Mouse (Mus musculus) limb, embryonic 11.5 days (tissue): Measurements from ENCODE around the gene 1700069L16Rik. TPM values are rescaled to one million over a fixed set of nuclear protein-coding genes. Genes with fewer than 3 reads are reported as not detected.

ENCODE experiments used
- ATAC-seq: fragments of 200-750 bp; cut with Nextera tagmentation; 2 replicates; pipeline ENCODE4 v1.8.0; 2017; ENCODE audit warnings: low read depth; ENCODE audit not compliant: insufficient number of reproducible peaks, low FRiP score, low TSS enrichment
- DNase-seq: peaks from one replicate; pipeline ENCODE4 v3.0.0-alpha.2; 2015; ENCODE audit warnings: low spot score
- H3K27ac ChIP-seq: fragments of 300-500 bp; sonication (generic); replicated peaks from 2 replicates; pipeline ENCODE4 v1.5.1; 2014; ENCODE audit warnings: low read depth, mild to moderate bottlenecking, low read length
- H3K27me3 ChIP-seq: fragments of 300-500 bp; sonication (generic); 2 replicates; pipeline ENCODE4 v1.6.1; 2014; ENCODE audit warnings: mild to moderate bottlenecking, low read length, mixed read lengths; ENCODE audit not compliant: control insufficient read depth, insufficient read depth
- H3K36me3 ChIP-seq: fragments of 300-500 bp; sonication (generic); 2 replicates; pipeline ENCODE4 v1.6.1; 2014; ENCODE audit warnings: mild to moderate bottlenecking, low read length, moderate library complexity, mixed read lengths; ENCODE audit not compliant: control insufficient read depth, insufficient read depth
- H3K4me1 ChIP-seq: fragments of 300-500 bp; sonication (generic); 2 replicates; pipeline ENCODE4 v1.6.1; 2014; ENCODE audit warnings: low read length, mixed read lengths; ENCODE audit not compliant: control insufficient read depth, insufficient read depth
- H3K4me2 ChIP-seq: fragments of 300-500 bp; sonication (generic); 2 replicates; pipeline ENCODE4 v1.6.1; 2014; ENCODE audit warnings: low read depth, mild to moderate bottlenecking, moderate library complexity; ENCODE audit not compliant: severe bottlenecking
- H3K4me3 ChIP-seq: fragments of 300-500 bp; sonication (generic); 2 replicates; pipeline ENCODE4 v1.5.1; 2014; ENCODE audit warnings: low read depth, low read length
- H3K9ac ChIP-seq: fragments of 300-500 bp; sonication (generic); 2 replicates; pipeline ENCODE4 v1.6.1; 2014; ENCODE audit warnings: mild to moderate bottlenecking, low read length
- H3K9me3 ChIP-seq: fragments of 300-500 bp; sonication (generic); 2 replicates; pipeline ENCODE4 v1.6.1; 2016; ENCODE audit warnings: low read length; ENCODE audit not compliant: control insufficient read depth
- WGBS: fragments of 180-500 bp; shearing (Covaris S2); extraction: QIAGEN DNeasy Blood & Tissue Kit; methylation state at CpG from one replicate; pipeline ENCODE4 v1.1.7; 2014; 5-methylcytosine and 5-hydroxymethylcytosine counted together
- polyA plus RNA-seq: library from polyadenylated mRNA; unstranded; fragments of >200 nt; fragmentation: Nextera tagmentation; extraction: Ambion mirVana; gene quantifications from 2 replicates; pipeline ENCODE4 v1.2.1, GENCODE M21; 2014

Gene 1700069L16Rik
- polyA plus RNA-seq, 1 experiment from 2014 or later = not detected

- H3K9ac ChIP-seq = peak overlapping the region; percentile 58
- H3K36me3 ChIP-seq = 0 out of 2 replicates have a peak, but pooled peaks cover 3% of the 10 kb centered on the region
- peaks cover 8% of the 10 kb centered on the region for H3K4me1 ChIP-seq
- H3K4me3 ChIP-seq = peak overlapping the region; percentile 57
- WGBS = 8% methylated on average over 10 of the region's 10 CpGs
- no peaks in the 10 kb centered on the region for H3K9me3 ChIP-seq
- DNase-seq (no peak), ATAC-seq (0 out of 2 replicates have a peak, but pooled peaks have one; percentile 1)
- no peaks in the 10 kb centered on the region for H3K27me3 ChIP-seq
- H3K27ac ChIP-seq = peak overlapping the region; percentile 86
- peak overlapping the region; percentile 72 for H3K4me2 ChIP-seq
Observed at GRCm38 (mm10) chr5:113736113-113736502, 11.5 kb upstream of the 1700069L16Rik start.

GRCm38 (mm10) chr5:113735345-113736112 lies 11.0 kb upstream of the 1700069L16Rik start, which contains the start of gene Ficd:
TSS of gene Ficd (plus strand) at chr5:113735803.
- ATAC-seq (peak; percentile 94), DNase-seq (peak; percentile 98)
- peaks cover 8% of the 10 kb centered on the region for H3K4me1 ChIP-seq
- peak within 1 kb of the TSS; percentile 58 for H3K9ac ChIP-seq
- peak within 1 kb of the TSS; percentile 86 for H3K27ac ChIP-seq
- no peaks in the 10 kb centered on the region for H3K9me3 ChIP-seq
- H3K4me3 ChIP-seq = peak within 1 kb of the TSS; percentile 57
- H3K4me2 ChIP-seq = peak within 1 kb of the TSS; percentile 72
- WGBS = under 1% methylated on average over 71 of the region's 71 CpGs
- no peaks in the 10 kb centered on the region for H3K27me3 ChIP-seq
- 0 out of 2 replicates have a peak, but pooled peaks cover 3% of the 10 kb centered on the region for H3K36me3 ChIP-seq

- H3K4me2 ChIP-seq = peak overlapping the region; percentile 45
Observed at GRCm38 (mm10) chr5:113735023-113735344, 10.4 kb upstream of the 1700069L16Rik start.

GRCm38 (mm10) chr5:113734376-113734775 lies 9.8 kb upstream of the 1700069L16Rik start:
- H3K4me2 ChIP-seq = no peak overlapping the region
- no peak for ATAC-seq
- no peak for DNase-seq
- H3K9ac ChIP-seq = no peak overlapping the region
- H3K9me3 ChIP-seq = no peaks in the 10 kb centered on the region
- H3K36me3 ChIP-seq = 0 out of 2 replicates have a peak, but pooled peaks cover 3% of the 10 kb centered on the region
- H3K27ac ChIP-seq = no peak overlapping the region
- H3K4me3 ChIP-seq = no peak overlapping the region
- H3K27me3 ChIP-seq = no peaks in the 10 kb centered on the region
- 64% methylated on average over 5 of the region's 5 CpGs for WGBS
- H3K4me1 ChIP-seq = peaks cover 12% of the 10 kb centered on the region

More at GRCm38 (mm10) chr5:113735023-113735344, 10.4 kb upstream of the 1700069L16Rik start:
- no peaks in the 10 kb centered on the region for H3K27me3 ChIP-seq
- H3K9ac ChIP-seq = peak overlapping the region; percentile 56; the same call in 1 of the 2 replicates
- ATAC-seq (no peak; the same call in 1 of the 2 replicates), DNase-seq (no peak)
- H3K4me3 ChIP-seq = peak overlapping the region; percentile 57; the same call in 1 of the 2 replicates
- peak overlapping the region; percentile 86 for H3K27ac ChIP-seq
- H3K9me3 ChIP-seq = no peaks in the 10 kb centered on the region
- H3K36me3 ChIP-seq = 0 out of 2 replicates have a peak, but pooled peaks cover 3% of the 10 kb centered on the region
- H3K4me1 ChIP-seq = peaks cover 12% of the 10 kb centered on the region
- WGBS = 35% methylated on average over 7 of the region's 7 CpGs

- no peaks in the 10 kb centered on the region for H3K36me3 ChIP-seq
- H3K9me3 ChIP-seq = no peaks in the 10 kb centered on the region
- no peak overlapping the region for H3K27ac ChIP-seq
- H3K27me3 ChIP-seq = no peaks in the 10 kb centered on the region
- H3K4me3 ChIP-seq = no peak overlapping the region
- WGBS = 31% methylated on average over 6 of the region's 6 CpGs
- DNase-seq (peak; percentile 75), ATAC-seq (no peak)
- no peak overlapping the region for H3K4me2 ChIP-seq
- peaks cover 12% of the 10 kb centered on the region for H3K4me1 ChIP-seq
- no peak overlapping the region for H3K9ac ChIP-seq
Observed at GRCm38 (mm10) chr5:113732182-113732581, 7.6 kb upstream of the 1700069L16Rik start.

GRCm38 (mm10) chr5:113731174-113731573 lies 6.6 kb upstream of the 1700069L16Rik start:
- peaks cover 5% of the 10 kb centered on the region for H3K4me1 ChIP-seq
- ATAC-seq (no peak), DNase-seq (no peak)
- no peaks in the 10 kb centered on the region for H3K27me3 ChIP-seq
- H3K27ac ChIP-seq = no peak overlapping the region
- no peaks in the 10 kb centered on the region for H3K9me3 ChIP-seq
- H3K4me3 ChIP-seq = no peak overlapping the region
- WGBS = 89% methylated on average over 7 of the region's 7 CpGs
- H3K4me2 ChIP-seq = no peak overlapping the region
- no peaks in the 10 kb centered on the region for H3K36me3 ChIP-seq
- H3K9ac ChIP-seq = no peak overlapping the region

GRCm38 (mm10) chr5:113730641-113731121 lies 6.1 kb upstream of the 1700069L16Rik start:
- H3K9me3 ChIP-seq = no peaks in the 10 kb centered on the region
- H3K4me1 ChIP-seq = peaks cover 4% of the 10 kb centered on the region; the same call in 1 of the 2 replicates
- H3K4me2 ChIP-seq = no peak overlapping the region
- H3K4me3 ChIP-seq = no peak overlapping the region
- H3K27me3 ChIP-seq = no peaks in the 10 kb centered on the region
- no peak for ATAC-seq
- no peak overlapping the region for H3K27ac ChIP-seq
- 59% methylated on average over 7 of the region's 7 CpGs for whole genome bisulfite sequencing
- no peaks in the 10 kb centered on the region for H3K36me3 ChIP-seq
- H3K9ac ChIP-seq = no peak overlapping the region
- DNase-seq = no peak

- no peak for ATAC-seq
- WGBS = 88% methylated on average over 7 of the region's 7 CpGs
- Histone ChIP-seq H3K9ac (no peak overlapping the region), H3K9me3 (no peaks in the 10 kb centered on the region), H3K4me3 (no peak overlapping the region), H3K4me2 (no peak overlapping the region), H3K27ac (no peak overlapping the region), H3K4me1 (peaks cover 7% of the 10 kb centered on the region; the same call in 1 of the 2 replicates), H3K27me3 (no peaks in the 10 kb centered on the region), H3K36me3 (no peaks in the 10 kb centered on the region)
- DNase-seq = no peak
Observed at GRCm38 (mm10) chr5:113728691-113729090, 4.1 kb upstream of the 1700069L16Rik start.
